Mouse (Mus musculus): ENCODE data around the gene Cdh15. TPM values are rescaled to one million over a fixed set of nuclear protein-coding genes. Genes with fewer than 3 reads are reported as not detected.

Gene Cdh15
- polyA plus RNA-seq, 1 experiment from 2014 or later: 0.37 TPM

GRCm38 (mm10) chr8:122851692-122852545, 4.2 kb downstream of the Cdh15 start:
- no peak for ATAC-seq (replicated peaks; ENCODE audit: low FRiP score, low read depth)
- no peak overlapping the region for H3K4me3 ChIP-seq (replicated peaks; ENCODE audit: low read depth, low read length)
- H3K9me3 ChIP-seq (replicated peaks; ENCODE audit: low read length): no peaks in the 10 kb centered on the region
- no peak for DNase-seq (ENCODE audit: low spot score)
- H3K4me1 ChIP-seq (replicated peaks; ENCODE audit: insufficient read depth, low read length): no peaks in the 10 kb centered on the region
- H3K27me3 ChIP-seq (ENCODE audit: insufficient read depth, low read length): no peaks in the 10 kb centered on the region
- 82% methylated on average over 12 of the region's 12 CpGs for WGBS
- H3K36me3 ChIP-seq (ENCODE audit: insufficient read depth, low read length): no peaks in the 10 kb centered on the region
- H3K27ac ChIP-seq: no peak overlapping the region
- no peak overlapping the region for H3K4me2 ChIP-seq (ENCODE audit: low read length)
- H3K9ac ChIP-seq (ENCODE audit: low read depth, low read length): no peak overlapping the region
- no peak for TF ChIP-seq CTCF (IDR thresholded peaks at IDR 0.05; ENCODE audit: low read depth)

DNA sequence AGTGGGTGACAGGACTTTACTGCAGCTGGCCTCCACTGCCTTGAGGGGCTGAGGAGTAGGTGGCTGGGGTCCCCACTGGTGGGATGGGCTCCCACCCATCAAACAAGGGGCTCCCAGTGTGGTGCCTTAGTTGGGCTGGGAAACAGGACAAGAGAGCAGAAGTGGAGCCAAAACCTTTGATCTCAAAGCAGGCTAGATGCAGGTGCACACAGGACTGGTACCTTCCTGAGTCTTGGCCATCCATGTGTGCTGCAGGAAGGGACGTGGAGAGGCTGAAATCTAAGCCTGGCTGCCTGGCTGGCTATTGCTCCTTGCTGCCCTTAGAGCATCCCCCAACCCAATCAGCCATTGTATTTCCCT, 4.8 kb downstream of the Cdh15 start:
- no peaks in the 10 kb centered on the region for H3K9me3 ChIP-seq (replicated peaks; ENCODE audit: low read length)
- no peaks in the 10 kb centered on the region for H3K4me1 ChIP-seq (replicated peaks; ENCODE audit: insufficient read depth, low read length)
- no peak for ATAC-seq (replicated peaks; ENCODE audit: low FRiP score, low read depth)
- 45% methylated on average over 1 of the region's 1 CpGs for WGBS
- H3K27ac ChIP-seq: no peak overlapping the region
- no peak for DNase-seq (ENCODE audit: low spot score)
- H3K4me2 ChIP-seq (ENCODE audit: low read length): no peak overlapping the region
- no peaks in the 10 kb centered on the region for H3K36me3 ChIP-seq (ENCODE audit: insufficient read depth, low read length)
- H3K9ac ChIP-seq (ENCODE audit: low read depth, low read length): no peak overlapping the region
- TF ChIP-seq CTCF (IDR thresholded peaks at IDR 0.05; ENCODE audit: low read depth): no peak
- H3K27me3 ChIP-seq (ENCODE audit: insufficient read depth, low read length): no peaks in the 10 kb centered on the region
- H3K4me3 ChIP-seq (replicated peaks; ENCODE audit: low read depth, low read length): no peak overlapping the region

DNA sequence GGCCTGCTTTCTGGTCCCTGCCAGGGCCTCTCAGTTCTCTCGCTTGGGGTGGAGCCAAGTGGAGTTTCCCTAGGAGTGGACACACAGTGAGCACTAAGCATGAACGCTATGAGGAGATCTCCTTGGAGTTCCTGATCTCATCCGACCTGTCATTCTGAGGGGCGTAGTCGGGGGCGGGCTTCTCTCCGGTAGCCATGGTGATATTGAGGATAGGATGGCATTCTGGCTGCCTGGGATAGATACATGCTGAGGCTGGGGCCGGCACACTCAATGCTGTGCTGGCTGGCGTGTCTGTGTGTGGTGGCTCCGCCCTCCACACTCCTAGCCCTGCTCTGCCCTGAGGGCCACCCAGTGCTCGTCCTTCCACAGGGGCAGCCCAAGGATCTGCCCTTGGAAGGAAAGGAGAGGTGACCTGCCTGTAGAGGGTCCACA, 5.6 kb downstream of the Cdh15 start:
- ATAC-seq (replicated peaks; ENCODE audit: low FRiP score, low read depth) (no peak), DNase-seq (ENCODE audit: low spot score) (no peak)
- H3K9ac ChIP-seq (ENCODE audit: low read depth, low read length): no peak overlapping the region
- no peak overlapping the region for H3K27ac ChIP-seq
- no peak for TF ChIP-seq CTCF (IDR thresholded peaks at IDR 0.05; ENCODE audit: low read depth)
- H3K4me3 ChIP-seq (replicated peaks; ENCODE audit: low read depth, low read length): no peak overlapping the region
- no peaks in the 10 kb centered on the region for H3K36me3 ChIP-seq (ENCODE audit: insufficient read depth, low read length)
- H3K27me3 ChIP-seq (ENCODE audit: insufficient read depth, low read length): no peaks in the 10 kb centered on the region
- H3K4me1 ChIP-seq (replicated peaks; ENCODE audit: insufficient read depth, low read length): no peaks in the 10 kb centered on the region
- WGBS: 24% methylated on average over 11 of the region's 11 CpGs
- no peak overlapping the region for H3K4me2 ChIP-seq (ENCODE audit: low read length)
- no peaks in the 10 kb centered on the region for H3K9me3 ChIP-seq (replicated peaks; ENCODE audit: low read length)

DNA sequence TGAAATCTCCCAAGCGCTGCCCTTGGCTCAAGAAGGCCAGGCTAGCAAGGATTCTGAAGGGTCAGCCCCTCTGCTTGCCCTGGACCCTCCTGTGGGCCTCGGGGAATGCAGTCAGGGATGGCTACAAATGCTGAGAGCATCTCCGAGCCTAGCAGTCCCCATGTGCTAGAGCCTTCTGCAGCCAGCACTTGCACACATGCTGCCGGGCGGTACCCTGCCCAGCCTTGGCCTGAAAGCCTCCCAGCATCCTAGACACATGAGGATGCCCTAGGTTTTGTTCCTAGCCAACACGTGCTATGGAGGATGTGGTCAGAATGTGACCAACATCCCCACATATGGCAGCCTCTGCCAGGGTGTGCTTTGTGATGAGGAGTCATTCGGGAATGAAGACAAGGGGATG, 6.6 kb downstream of the Cdh15 start:
- ATAC-seq (replicated peaks; ENCODE audit: low FRiP score, low read depth) (no peak), DNase-seq (ENCODE audit: low spot score) (no peak)
- H3K4me1 ChIP-seq (replicated peaks; ENCODE audit: insufficient read depth, low read length): no peaks in the 10 kb centered on the region
- no peaks in the 10 kb centered on the region for H3K27me3 ChIP-seq (ENCODE audit: insufficient read depth, low read length)
- H3K27ac ChIP-seq: no peak overlapping the region
- H3K4me3 ChIP-seq (replicated peaks; ENCODE audit: low read depth, low read length): no peak overlapping the region
- no peak for TF ChIP-seq CTCF (IDR thresholded peaks at IDR 0.05; ENCODE audit: low read depth)
- H3K9me3 ChIP-seq (replicated peaks; ENCODE audit: low read length): no peaks in the 10 kb centered on the region
- no peak overlapping the region for H3K9ac ChIP-seq (ENCODE audit: low read depth, low read length)
- no peak overlapping the region for H3K4me2 ChIP-seq (ENCODE audit: low read length)
- no peaks in the 10 kb centered on the region for H3K36me3 ChIP-seq (ENCODE audit: insufficient read depth, low read length)
- 74% methylated on average over 7 of the region's 7 CpGs for WGBS

GRCm38 (mm10) chr8:122855123-122855522, 7.4 kb downstream of the Cdh15 start:
- H3K36me3 ChIP-seq (ENCODE audit: insufficient read depth, low read length): no peaks in the 10 kb centered on the region
- 76% methylated on average over 4 of the region's 4 CpGs for WGBS
- TF ChIP-seq CTCF (IDR thresholded peaks at IDR 0.05; ENCODE audit: low read depth): no peak
- H3K27me3 ChIP-seq (ENCODE audit: insufficient read depth, low read length): no peaks in the 10 kb centered on the region
- DNase-seq (ENCODE audit: low spot score): no peak
- ATAC-seq (replicated peaks; ENCODE audit: low FRiP score, low read depth): no peak
- no peaks in the 10 kb centered on the region for H3K9me3 ChIP-seq (replicated peaks; ENCODE audit: low read length)
- no peak overlapping the region for H3K27ac ChIP-seq
- no peaks in the 10 kb centered on the region for H3K4me1 ChIP-seq (replicated peaks; ENCODE audit: insufficient read depth, low read length)
- H3K4me2 ChIP-seq (ENCODE audit: low read length): no peak overlapping the region
- H3K4me3 ChIP-seq (replicated peaks; ENCODE audit: low read depth, low read length): no peak overlapping the region
- H3K9ac ChIP-seq (ENCODE audit: low read depth, low read length): no peak overlapping the region

DNA sequence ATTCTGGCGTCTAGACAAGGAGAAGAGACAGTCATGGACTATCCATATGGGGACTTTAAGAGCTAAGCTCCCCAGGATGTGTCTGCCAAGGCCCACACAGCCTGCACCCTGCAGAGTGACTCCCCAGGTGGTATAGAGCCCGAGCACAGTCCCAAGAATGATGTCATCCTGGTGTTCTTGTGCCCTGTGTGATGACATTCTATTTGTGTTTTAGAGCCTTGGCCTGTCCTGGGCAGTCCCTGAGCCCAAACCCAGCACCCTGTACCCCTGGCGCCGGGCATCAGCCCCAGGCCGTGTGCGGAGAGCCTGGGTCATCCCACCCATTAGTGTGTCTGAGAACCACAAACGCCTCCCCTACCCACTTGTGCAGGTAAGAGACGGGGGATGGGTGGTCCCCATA, 8.5 kb downstream of the Cdh15 start:
- DNase-seq (ENCODE audit: low spot score) (no peak), ATAC-seq (replicated peaks; ENCODE audit: low FRiP score, low read depth) (no peak)
- no peak for TF ChIP-seq CTCF (IDR thresholded peaks at IDR 0.05; ENCODE audit: low read depth)
- no peak overlapping the region for H3K27ac ChIP-seq
- no peaks in the 10 kb centered on the region for H3K36me3 ChIP-seq (ENCODE audit: insufficient read depth, low read length)
- H3K27me3 ChIP-seq (ENCODE audit: insufficient read depth, low read length): no peaks in the 10 kb centered on the region
- no peaks in the 10 kb centered on the region for H3K4me1 ChIP-seq (replicated peaks; ENCODE audit: insufficient read depth, low read length)
- no peak overlapping the region for H3K4me3 ChIP-seq (replicated peaks; ENCODE audit: low read depth, low read length)
- H3K9ac ChIP-seq (ENCODE audit: low read depth, low read length): no peak overlapping the region
- no peaks in the 10 kb centered on the region for H3K9me3 ChIP-seq (replicated peaks; ENCODE audit: low read length)
- no peak overlapping the region for H3K4me2 ChIP-seq (ENCODE audit: low read length)
- 78% methylated on average over 8 of the region's 8 CpGs for WGBS
